Mouse (Mus musculus) layer of hippocampus, adult 8-10 months (tissue): ENCODE data around the gene Csnk2b. TPM values are rescaled to one million over a fixed set of nuclear protein-coding genes. Genes with fewer than 3 reads are reported as not detected.
A peak's percentile ranks its signal among the peaks of the same experiment; 100 is the strongest.

Experiments used
- DNase-seq, 2 experiments: peaks; one replicate each; pipeline ENCODE4 v3.0.0; 2022; ENCODE audit warnings: low spot score in 2 of 2
- total RNA-seq, 4 experiments: library from RNA; stranded (reverse); gene quantifications; 2 replicates each; pipeline ENCODE4 v1.2.4; 2022

Csnk2b gene
- 100 to 1,000 TPM; 176 to 194 (median 189) TPM for total RNA-seq

DNA sequence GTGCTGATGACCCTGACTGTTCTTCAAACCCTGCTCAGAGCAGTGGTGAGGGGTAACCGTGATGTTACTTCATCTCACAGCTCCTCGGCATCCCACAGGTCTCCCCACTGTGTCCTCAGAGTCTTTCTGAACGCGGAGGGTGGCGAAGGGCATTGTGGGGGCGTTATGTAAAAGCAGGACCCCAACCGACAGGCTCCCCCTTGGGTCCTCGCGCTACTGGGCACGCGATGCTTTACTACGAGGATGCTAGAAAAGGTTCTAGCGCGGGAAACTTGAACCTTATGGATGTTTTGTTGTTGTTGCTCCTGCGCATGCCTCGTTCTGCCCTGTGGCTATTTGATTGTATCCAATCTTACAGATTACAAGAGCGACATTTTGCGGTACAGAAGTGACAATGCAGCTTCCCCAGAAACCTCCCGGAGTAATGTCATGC, at the start of gene Csnk2b:
Gene Csnk2b (minus strand): TSS at position 183 of the 433 bp plus-strand sequence.
- peak; percentile 64 to 69 for DNase-seq

DNA sequence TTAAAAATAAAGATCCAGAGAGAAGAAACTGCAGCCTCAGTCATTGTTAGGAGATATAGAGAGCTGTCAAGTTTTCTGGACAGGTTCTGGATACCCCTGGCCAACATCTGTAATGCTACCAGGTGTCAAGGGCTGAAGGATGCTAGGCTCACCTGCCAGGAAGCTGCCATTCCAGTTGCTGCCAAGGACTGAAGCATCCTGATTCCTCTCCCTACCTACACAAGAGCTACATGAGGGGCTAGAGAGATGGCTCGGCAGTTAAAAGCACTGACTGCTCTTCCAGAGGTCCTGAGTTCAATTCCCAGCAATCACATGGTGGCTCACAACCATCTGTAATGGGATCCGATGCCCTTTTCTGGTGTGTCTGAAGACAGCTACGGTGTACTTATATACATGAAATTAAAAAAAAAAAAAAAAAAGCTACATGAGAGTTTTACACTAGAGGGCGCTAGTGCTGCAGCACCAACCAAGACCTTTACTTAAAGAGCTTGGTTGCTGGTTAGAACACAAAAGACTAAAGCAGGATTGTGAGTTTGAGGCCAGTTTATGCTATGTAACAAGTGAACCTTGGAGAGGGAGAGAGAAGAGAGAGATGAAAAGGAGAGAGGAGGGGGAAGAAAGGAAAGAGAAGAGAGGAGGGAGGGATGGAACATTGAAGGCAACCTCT, 46.8 kb upstream of the Csnk2b start:
- no peak for DNase-seq

DNA sequence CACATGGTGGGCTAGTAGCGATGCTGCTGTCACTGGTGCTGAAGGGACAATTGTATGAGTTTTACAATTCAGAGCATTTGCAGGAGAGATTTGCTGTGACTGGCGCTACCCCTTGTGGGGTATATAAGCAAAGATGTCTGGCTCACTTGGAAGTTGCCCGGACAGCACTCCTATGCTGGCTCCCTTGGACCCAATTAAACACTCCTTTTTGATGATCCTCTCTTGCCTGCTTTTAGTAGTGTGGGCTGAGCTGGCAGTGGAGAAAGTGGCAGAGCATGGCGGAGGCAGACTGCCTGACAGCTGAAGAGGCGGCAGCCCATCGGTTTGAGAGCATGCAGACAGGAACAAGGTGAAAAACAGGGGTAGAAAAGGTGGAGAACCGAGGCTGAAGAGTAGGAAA, 45.9 kb upstream of the Csnk2b start:
- no peak for DNase-seq

DNA sequence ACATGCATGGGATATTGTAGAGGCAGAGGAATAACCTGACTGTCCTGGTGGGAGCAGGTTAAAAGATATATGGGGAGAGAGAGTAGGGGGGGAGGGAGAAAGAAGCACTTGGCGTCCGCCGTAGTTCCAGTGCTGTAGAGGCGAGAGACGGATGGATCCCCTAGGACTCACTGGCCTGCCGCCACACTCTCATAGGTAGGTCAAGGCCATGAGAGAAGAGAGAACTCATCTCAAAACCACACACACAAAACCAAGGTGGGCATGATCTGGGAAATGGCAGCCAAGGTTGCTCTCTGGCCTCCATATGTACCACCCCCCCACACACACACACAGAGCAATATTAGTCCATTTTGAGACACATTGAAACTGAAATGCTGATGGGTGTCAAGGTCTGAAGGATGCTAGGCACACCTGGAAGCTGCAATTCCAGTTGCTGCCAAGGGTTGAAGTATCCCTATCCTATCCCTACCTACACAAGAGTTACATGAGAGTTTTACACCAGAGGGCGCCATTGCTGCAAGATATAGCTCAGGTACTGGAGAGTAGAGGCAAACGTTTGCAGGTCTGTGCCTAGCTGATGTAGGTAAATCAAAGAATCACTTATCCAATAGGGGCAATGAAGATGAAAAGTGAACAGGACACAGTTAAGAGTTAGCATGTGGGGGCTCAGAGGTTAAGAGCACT, 44.6 kb upstream of the Csnk2b start:
- DNase-seq: peak; percentile 58 to 66

DNA sequence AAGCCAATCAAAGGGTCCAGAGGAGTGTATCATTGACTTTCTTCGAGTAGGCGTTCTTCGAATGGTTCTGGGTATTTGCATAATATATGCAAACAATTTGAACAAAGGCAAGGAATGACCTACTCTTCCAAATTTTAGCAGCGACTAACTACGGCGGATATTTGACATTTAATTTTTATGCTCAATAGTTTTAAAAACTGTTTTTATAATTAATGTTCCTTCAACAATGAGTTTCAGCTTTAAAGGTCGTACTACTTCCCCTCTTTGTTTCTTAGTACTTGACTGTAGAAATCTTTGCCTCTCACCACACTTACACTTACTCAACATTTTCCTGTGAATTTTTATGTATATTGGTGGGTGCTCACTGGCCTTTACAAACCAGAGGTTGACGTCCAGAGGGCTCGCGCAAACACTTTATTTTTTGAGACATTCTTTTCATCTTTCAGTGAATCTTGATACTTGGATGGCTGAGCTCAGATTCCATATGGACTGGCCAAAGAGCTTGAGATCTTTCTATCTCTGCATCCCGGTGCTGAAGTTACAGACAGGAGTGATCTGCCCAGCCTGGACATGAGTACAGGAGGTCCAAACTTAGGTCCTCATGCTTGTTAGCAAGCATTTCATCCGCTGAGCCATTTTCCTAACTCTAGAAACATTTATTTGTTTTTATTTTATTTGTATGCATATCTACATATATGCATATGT, 43.8 kb upstream of the Csnk2b start:
- DNase-seq: no peak

DNA sequence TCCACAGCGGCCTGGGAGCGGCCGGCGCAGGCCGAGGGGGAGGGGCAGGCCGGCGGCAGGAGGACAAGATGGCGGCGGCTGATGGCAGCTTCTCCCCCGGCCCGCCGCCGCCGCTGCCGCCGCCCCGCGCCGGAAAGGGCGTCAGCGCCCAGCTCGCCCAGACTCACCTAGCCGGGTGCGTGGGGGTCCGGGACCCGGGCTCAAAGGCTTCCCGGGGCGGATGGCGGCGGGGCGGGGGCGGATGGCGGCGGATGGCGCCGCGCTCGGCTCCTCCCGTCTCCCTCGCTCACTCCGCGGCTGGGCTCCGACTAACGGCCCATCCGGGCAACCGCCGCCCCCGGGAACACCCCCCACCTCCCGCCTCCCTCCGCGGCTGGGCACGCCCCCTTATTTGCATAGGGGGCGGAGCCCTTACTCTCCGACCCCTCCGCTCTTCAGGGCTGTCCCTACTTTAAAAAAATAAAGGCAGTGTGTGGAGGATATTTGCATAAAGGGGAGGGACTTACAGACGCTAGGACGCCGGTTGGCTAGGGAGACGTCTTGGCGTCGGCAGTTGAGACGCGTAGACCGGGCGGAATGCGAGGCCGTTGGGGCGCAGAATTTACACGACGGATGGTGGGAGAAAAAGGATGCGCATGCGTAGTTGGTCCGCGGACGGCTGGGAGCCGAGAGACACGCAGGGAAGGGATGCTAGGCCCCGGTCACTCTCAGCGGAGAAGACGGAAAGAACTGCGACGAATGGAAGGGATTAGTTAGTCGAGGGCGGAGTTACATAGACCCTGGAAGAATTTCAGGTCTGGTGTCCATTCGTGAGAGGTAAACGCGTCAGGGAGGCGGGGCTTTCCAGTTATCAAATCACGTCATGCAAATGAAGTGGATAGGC, 43.0 kb upstream of the Csnk2b start, which contains the start of gene Prrc2a:
Gene Prrc2a (minus strand): TSS at position 330 of the 883 bp plus-strand sequence.
- DNase-seq: peak; percentile 99

DNA sequence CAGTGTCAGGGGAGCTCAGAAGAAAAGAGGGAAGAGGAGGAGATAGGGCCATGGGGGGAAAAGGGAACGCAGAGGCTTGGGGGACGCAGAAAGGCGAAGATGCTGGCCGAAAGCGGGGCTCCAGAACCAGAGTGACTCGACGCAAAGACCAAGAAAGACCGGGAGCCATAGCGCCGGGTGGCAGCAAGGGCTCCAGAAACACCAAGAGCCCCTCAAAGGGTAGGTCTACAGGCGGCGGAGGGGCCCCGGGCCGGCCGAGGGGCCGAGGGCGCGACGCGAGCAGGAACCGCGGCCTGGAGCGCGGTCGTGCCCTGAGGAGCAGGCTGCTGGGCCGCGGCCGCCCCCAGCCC, 42.3 kb upstream of the Csnk2b start:
- no peak for DNase-seq

DNA sequence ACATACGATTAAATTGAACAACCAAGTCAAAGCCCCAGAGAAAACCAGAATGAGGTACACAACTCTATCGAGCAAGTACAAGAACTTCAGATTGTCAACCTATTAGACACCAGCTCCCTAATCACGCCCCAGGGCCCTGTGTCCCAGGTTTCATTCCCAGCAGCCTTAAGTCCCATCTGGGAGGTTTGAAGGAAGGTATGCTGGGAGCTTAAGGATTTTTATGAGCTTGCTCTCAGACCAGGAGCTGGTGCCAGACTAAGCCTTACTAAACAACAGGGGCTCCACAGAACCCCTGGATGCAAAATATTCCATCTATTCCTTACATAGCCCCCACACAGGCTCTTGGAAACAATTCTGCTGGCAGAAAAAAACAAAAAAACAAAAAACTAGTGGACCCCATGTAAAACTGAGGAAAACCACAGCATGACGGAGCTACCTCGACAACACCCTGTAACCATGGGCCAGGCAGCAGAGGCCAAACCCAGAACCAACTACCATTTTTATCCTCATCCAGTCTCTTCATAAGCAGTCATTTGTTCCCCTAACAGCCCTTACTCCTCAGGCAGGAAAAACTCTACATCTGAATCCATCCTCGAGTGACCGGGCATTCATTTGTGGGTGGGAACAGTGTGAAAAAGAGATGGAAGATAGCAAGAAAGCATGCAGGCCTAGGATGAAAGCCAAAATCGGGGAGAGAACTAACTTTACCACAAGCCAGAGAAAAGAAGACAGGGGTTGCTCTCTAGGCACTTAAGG, 41.7 kb upstream of the Csnk2b start:
- no peak for DNase-seq

DNA sequence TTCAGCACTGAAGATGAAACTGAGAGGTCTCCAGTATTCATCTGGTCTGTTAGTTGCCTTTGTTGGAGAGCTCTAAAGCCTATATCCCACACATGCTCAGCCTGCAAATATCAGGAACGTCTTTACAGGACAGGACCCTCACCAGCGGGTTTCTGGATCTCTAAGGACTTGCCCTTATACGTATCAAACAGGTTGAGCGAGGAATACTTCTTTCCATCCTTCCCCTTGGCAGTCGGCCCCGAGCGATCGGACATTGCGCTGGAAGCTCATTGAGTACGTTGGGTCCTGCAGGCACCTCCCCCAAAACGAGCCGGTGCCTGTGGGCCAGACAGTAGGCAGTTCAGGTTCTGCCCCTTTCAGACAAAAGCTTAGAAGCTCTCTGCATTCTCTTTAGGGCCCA, 40.9 kb upstream of the Csnk2b start:
- DNase-seq: no peak

DNA sequence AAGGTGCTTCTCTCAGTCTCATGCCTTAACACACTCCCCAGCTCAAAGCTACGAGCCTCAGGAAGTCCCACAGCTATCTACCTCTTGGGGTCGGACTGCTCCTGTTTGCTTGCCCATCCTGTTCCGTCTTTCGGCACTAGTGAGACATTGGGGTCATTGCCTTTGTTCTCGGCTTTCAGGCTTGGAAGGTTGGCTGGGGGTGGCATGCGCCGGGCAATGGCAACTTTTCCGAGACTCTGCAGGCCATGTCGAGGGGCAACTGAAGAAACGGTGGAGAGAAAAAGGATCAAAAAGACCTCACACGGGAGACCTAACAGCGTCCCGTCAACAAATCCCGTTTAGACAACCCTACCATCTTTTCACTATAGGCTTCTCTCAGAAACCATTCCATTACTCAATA, 40.3 kb upstream of the Csnk2b start:
- DNase-seq: no peak

DNA sequence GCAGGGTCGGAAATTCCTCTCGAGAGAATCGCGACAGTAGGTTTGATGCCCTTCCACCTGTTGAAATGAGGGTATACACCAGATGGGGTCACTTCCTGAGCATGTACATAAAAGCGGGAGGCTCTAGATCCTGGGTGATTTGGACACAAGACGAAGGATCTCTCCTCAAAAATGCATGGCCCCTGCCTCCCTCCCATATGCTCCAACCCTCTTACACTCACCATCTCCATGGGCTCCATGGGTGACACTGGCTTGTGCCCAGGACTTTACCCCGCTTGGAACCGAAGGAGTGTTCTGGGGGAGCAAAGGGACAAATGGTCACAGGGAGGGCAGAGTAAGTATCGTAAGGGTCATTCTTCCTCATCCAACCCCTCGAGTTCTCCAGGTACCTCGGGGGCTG, 39.6 kb upstream of the Csnk2b start:
- no peak for DNase-seq

DNA sequence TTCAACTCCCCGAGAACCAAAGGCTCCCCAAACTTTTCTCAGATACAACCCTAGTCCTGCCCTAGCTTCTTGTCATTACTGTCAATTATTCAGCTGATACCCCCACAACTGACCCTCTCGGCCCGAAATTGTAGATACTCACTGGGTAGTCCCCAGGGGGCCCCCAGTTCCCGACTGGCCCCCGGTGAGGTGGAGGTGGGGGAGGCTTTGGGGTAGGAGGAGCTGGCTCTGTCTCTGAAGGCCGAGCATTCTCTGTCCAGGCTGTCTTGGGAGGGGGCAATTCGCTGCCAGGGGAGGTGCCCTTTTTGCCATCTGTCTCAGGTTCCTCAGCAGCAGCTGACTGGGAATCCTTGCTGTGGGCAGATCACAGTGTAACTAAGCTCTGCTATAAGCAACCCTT, 37.8 kb upstream of the Csnk2b start:
- no peak for DNase-seq

DNA sequence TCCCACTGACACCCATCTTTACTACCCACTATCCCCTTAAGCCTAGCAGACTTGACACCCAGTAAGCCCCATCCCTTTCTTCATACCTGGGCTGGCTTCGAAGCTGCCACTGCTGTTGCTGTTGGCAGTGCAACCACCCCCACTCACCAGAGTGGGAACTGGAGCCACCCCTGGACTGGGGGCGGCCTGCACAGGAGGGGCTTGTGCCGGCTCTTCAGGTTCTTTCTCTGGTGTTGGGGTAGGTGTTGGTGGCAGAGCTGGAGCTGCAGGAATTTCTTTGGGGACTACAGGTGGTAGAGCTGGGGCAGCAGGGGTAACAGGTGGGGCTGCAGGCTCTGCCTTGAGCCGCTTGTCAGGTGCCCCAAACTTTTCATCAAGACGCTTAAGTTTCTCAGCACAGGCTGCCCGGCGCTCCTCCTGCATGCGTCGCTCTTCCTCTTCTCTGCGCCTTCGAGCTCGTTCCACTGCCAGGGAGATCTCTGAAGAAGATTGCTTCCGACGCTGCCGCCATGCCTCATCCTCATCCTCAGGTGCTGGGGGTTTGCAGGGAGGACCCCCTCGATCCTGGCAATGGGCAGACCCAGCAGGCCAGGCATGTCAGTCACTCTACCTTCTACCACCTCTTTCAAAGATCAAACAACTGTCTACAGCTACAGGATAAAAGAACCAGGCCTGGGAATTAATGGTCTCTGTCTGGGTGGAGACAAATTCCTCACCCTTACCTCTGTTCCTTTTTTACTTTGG, 37.2 kb upstream of the Csnk2b start:
- no peak for DNase-seq

DNA sequence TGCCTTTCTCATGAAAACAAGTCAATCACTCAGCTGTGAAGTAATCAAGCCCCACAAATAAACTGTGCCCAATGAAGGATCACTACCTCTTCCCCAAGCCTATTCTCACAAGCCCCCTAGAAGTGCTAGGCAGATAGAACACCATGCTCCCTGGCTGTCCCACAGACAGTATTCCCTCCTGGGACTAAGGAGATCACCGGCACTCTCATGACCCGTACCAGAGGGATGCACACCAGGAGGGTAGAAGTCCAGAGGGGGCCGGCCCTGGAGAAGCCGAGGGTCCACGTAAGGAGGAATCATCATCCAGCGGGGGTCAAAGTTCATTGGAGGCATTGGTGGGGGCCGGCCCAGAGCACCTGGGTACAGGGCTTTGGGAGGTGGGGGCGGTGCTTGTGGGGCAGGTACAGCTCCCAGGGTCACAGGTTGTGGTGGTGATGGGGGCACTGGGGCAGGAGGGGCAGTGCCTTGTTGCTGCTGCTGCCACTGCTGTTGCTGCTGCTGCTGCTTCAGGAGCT, 35.9 kb upstream of the Csnk2b start:
- DNase-seq: no peak

DNA sequence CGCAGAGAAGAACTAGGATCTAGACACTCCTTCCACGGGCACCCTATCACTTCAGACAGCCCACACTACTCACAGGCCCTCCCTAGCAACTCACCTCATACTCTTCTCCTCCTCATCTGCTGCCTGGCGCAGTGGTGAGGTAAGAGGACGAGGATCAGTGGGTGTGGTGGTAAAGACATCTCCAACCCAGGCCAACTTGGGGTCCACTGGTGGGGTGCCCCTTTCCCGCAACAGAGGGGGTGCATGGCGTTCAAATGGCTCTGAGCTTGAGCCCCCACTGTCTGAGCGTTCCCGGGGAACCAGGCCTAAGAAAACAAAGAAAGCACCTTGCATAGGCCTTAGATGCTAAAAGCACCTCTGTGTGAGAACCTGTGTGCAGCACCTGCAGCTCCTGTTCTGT, 35.4 kb upstream of the Csnk2b start:
- no peak for DNase-seq

DNA sequence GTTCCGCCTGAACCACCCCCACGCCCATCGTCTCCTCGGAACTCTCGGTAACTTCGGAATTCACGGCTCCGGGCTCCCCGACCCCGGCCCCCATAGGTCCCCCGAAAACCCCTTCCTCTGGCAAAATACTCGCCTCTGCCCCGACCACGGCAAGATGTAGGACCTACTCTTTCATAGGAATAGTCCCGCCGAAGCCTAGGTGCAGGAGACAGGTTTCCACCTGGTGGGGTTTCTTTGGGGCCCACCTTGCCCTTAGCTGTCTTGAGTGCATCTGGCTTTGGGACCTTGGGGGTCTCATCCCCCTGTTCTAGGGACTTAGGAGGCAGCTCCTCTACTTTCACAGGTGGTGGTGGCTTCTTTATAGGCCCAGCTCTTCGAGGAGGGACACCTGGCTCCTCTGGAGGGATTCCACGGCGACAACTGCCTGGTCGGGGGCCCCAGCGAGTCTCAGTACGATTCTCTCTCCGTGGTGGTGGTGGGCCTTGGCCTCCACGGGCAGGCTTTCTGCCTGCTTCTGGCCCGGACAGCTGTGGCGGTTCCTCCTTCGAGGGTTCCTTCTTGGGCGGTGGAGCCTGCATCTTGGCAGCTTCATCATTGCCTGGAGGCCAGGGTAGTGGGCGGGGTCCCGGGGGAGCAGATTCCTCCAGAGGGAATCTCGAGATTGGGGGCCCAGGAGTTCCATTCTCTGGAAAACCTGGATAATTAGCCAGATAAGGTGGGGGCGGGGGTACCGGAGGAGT, 34.8 kb upstream of the Csnk2b start:
- DNase-seq: no peak

DNA sequence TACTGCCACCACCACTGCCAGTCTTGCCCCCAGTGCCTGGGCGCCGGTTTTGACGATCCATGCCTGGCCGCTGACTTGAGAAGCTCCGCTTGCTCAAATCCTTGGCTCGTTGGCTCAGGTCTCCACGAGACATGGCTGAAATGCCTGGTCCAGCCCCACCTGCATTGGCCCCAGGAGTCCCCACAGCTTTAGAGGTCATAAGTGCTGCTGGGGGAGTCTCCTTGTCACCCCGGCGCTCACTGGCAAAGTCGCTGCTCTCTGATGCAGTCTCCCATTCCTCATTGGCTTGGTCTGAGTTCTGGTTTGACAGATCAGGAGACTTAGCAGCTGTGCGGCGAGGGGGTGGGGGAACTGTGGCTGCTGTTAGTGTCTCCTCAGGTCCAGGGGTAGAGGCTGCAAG, 33.6 kb upstream of the Csnk2b start:
- no peak for DNase-seq

DNA sequence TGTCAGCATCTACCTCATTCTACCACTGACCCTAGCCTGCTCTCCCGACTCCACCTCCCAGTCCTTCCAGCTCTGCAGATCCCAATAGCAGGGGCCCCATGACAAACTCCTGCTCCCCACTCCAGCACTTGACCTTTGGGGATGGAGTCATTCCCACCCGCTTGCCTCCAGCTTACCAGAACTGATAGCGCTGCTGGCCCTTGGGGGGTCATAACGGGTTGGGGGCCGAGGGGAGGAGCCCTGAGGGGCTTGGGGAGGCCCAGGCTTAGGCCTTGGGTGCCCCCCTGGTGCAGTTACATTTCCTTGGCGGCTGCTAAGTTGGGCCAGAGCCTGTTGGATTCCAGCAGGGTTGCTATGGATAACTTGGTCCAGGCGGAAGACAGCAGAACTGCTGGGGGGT, 32.8 kb upstream of the Csnk2b start:
- DNase-seq: no peak

DNA sequence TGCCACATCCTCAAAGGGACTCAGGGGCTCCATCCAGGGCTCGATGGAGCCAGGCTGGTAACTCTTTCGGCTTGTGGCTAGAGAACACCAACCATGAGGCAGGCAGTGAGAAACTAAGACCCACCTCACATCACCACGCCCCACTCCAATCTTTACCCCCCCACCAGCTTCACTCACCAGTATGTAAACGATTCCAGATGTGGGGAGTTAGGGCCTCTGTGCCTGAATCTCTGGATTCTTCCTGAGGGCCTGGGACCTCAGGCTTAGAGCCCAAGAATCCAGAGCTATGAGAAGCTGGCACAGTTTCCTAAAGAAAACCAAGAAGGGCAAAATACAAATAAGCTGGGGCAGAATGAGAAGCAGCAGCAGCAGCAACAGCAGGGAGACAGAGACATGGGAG, 32.1 kb upstream of the Csnk2b start:
- no peak for DNase-seq
